Mouse (Mus musculus) liver, adult 2 months (tissue): ENCODE results near the gene Gm340.

Experiments
- CTCF ChIP-seq: fragments of 200-500 bp; IDR thresholded peaks from 2 replicates; pipeline ENCODE4 v1.5.1; 2011; ENCODE audit warnings: low read depth, low read length, control low read depth
- POLR2A ChIP-seq: fragments of 200-500 bp; IDR thresholded peaks from 2 replicates; pipeline ENCODE4 v1.6.1; 2011; ENCODE audit warnings: low read length, control low read depth; ENCODE audit not compliant: insufficient read depth; ENCODE audit errors: extremely low read depth

DNA sequence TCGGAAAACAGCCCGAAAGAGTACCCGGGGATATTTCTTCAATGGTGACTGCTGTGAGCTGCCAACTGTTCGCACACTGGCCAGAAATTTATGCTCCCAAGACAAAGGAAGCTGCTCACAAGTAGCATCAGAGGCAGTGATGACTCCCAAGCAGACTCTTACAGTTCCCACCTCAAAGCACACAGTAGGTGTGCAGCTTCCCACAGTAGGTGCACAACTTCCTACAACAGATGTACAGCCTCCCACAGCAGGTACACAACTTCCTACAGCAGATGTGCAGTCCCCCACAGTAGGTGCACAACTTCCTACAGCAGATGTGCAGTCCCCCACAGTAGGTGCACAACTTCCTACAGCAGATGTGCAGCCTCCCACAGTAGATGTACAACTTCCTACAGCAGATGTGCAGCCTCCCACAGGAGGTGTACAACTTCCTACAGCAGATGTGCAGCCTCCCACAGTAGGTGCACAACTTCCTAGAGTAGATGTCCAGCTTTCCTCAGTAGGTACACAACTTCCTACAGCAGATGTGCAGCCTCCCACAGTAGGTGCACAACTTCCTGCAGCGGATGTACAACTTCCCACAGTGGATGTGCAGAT, 846 bp downstream of the Gm340 start:
- no peak for TF ChIP-seq POLR2A
- TF ChIP-seq CTCF: no peak
